Mouse (Mus musculus): ENCODE measurements around the gene Prickle2.

DNA sequence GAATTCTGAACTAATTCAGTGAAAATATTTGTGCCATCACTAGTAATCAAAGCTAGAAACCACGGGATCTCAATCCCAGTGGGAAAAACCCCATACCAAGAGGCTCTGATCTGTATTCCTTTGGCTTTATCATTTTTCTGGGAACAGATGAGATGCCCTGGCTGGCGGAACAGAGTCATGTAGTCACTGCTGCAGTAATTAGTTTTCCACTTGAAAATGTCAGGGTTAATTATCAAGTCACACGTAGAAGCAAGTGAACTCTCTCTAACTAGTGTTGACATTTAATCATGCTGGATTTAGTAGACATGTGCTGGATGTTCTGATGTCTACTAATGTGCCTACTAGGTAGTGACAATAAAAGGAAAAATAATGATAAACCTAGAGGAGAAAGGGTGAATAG, 199.7 kb downstream of the Prickle2 start:
- TF ChIP-seq FLI1 (IDR thresholded peaks at IDR 0.05; ENCODE audit: low read length) (no peak), GATA1 (IDR thresholded peaks at IDR 0.05; ENCODE audit: borderline replicate concordance, low read length) (no peak)
